Mouse (Mus musculus) lung, postnatal 10 days (tissue): ENCODE data around the gene Card19.
A peak's percentile ranks its signal among the peaks of the same experiment; 100 is the strongest.

ENCODE experiments used
- DNase-seq: peaks from one replicate; pipeline ENCODE4 v3.0.0; 2021

Gene Card19

GRCm38 (mm10) chr13:49192156-49192855 lies 23.5 kb downstream of the Card19 start:
- DNase-seq = no peak

DNA sequence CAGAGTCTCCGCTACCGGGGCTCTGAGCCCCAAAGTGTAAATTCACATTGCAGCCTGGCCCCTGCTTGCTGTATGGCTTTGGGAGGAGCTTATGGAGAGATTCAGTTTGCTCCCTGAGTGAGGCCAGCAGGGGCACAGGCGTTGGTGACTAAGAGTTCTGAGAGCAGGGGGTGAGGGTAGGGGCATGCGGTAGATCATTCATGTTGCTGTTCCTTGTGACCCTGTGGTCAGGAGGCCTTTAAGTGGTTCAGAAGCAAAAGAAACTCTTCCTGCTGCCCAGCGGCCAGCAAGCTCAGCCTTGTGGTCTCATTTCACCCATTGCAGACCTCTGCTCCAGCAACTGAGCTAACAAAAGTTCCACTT lies 24.2 kb downstream of the Card19 start:
- no peak for DNase-seq

- DNase-seq = no peak
Observed at GRCm38 (mm10) chr13:49190876-49191672, 24.8 kb downstream of the Card19 start.

GRCm38 (mm10) chr13:49189970-49190870 lies 25.6 kb downstream of the Card19 start:
- peak; percentile 82 for DNase-seq

DNA sequence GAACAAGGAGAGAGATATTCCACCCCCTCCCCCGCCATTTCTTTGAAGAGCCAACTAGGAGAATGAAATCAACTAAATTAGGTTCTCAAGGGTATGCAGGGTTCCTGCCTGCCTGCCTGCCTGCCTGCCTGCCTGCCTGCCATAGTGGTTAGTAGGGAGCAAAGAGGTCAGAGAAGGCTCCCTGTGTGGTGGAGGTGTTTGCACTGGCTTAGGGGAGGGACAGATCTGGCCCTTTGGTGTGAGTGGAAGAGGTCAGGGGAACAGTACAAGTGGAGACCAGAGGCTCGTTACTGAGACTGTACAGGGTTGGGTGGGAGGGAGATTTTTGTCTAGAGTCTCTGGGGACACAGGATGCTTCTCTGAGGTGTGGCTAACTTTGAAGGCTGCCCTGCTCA lies 26.9 kb downstream of the Card19 start:
- no peak for DNase-seq

DNA sequence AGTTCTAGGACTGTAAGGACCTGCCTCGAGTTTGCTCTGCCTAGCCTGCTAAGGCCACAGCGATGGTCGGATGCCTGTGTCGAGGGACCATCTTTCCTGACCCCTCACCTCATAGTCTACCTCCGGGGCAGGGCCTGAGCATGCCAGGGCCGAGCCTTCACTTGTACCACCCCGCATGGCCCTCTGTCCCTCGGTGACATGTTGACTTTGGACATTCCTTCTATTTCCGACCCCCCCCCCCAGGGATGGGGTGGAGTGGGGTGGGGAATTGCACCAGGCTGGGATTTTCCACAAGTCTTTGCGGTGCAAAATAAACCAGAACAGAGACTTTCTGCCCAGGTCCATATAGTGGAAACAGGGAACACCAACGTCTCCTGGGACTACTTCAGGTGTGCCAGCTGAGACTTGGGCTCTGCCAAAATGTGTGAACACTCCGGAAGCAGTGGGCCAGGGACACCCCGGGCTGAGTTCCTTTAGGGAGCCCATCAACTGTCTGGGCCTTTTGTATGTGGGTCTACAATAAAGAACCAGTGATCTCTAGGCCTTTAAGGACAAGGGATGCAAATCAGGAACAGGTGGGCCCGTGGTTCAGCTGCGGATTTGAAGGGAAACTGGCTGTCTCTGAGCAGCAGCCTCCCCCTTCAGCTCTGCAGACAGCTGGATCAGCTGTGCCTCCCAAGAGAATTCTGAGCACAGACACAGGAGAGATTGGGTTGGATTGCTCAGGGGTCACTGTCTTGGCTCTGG lies 27.4 kb downstream of the Card19 start:
- peak; percentile 31 for DNase-seq

GRCm38 (mm10) chr13:49187288-49188218 lies 28.3 kb downstream of the Card19 start, which contains the start of gene Ninj1:
Gene Ninj1, plus strand, starts transcription at chr13:49187485.
- DNase-seq = peak; percentile 87

DNA sequence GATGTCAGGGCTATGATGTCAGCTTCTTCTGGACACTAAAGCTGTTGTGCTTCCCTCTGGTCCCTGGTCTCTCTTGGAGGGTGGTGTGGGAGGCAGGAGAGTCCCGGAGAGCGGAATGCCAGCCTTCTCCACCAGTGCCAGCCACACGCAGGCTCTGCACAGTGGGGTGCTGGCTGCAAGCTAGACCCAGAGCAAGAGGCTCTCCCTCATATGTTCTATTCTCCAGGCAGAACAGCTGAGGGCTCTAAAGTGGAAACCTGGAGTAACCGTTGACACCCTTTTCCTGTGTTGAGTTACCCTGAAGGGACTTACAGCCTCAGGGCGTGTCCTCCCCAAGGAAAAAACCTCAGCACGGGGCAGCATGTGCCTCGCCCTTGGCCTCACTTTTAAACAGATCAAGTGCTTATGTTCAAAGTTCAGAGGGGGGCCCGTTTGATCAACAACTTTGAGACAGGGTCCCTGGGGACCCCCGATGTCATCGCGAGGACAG lies 29.0 kb downstream of the Card19 start:
- no peak for DNase-seq

DNA sequence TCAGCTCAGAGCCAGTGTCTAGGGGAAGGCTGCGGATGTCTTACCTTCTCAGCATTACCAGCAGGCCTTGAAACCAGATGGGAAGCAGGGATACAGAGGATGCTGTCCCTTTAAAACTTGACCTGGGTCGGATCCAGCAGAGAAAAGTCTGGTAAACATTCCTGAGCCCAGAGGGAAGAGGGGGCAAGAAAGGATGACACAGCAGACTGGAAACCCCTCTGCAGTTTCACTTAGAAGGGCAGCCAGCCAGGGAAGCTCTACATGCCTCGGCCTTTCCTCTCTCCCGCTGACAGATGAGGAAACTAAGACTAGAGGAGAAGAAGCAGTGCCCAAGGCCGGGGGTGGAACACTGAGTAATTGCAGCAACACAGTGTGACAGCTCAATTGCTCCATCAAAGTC lies 32.2 kb downstream of the Card19 start:
- DNase-seq = peak; percentile 58

GRCm38 (mm10) chr13:49183161-49183560 lies 32.7 kb downstream of the Card19 start:
- no peak for DNase-seq

- DNase-seq = no peak
Observed at GRCm38 (mm10) chr13:49181411-49181984, 34.3 kb downstream of the Card19 start.

DNA sequence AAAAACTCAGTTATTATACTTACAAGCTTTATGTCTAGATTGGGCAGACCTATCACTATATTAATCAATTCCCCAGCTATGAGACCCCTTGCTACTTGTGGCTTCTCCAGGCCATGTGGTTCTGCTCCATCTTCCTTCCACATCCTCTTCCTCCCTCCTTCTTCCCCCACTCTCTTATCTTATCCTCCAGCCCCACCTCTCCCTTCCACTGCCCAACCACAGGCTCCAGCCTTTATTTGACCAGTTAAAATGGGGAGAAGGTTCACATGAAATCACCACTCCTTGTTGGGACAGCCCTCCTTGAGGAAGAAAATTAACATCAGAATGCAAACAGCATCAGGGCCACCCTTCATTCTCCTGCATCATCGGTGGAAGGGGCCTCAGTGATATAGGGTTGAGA lies 35.1 kb downstream of the Card19 start:
- no peak for DNase-seq

DNA sequence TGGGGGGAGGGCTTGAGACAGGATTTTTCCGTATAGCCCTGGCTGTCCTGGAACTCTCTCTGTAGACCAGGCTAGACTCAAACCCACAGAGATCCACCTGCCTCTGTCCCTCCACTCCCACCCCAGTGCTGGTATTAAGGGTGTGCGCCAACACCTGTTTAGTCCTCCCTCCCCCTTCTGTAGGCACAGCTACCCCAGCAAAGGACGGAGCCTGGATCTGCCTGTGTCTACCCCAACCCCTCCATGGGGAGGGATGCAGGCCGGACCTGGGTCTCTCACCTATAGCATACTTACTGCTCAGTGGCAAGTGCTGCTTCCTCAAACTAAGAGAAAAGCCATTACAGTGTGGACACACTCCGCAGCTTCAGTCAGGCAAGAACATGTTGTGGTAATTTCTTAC lies 35.6 kb downstream of the Card19 start:
- no peak for DNase-seq

- peak; percentile 84 for DNase-seq
Observed at GRCm38 (mm10) chr13:49178839-49179585, 36.8 kb downstream of the Card19 start.

DNA sequence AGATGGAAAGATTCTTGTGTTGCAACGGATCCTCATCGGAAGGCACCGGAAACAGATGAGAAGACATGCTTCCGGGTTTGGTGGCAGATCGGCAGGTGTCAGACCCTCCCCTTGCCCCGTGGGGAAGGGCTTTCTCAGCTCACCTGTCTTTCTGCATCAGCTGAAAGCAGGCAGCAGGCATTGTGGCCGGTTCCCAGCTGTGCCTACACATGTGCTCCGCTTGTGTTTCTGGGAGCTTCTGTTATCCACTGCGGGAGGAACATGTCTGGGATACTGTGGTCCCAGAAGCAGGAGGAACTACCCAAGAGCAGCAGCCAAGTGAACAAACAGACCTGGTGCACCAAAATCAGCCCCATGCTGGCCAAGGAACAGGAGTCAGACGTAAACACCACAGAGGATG lies 40.3 kb downstream of the Card19 start:
- no peak for DNase-seq

GRCm38 (mm10) chr13:49172971-49173596 lies 42.8 kb downstream of the Card19 start:
- DNase-seq = peak; percentile 93

DNA sequence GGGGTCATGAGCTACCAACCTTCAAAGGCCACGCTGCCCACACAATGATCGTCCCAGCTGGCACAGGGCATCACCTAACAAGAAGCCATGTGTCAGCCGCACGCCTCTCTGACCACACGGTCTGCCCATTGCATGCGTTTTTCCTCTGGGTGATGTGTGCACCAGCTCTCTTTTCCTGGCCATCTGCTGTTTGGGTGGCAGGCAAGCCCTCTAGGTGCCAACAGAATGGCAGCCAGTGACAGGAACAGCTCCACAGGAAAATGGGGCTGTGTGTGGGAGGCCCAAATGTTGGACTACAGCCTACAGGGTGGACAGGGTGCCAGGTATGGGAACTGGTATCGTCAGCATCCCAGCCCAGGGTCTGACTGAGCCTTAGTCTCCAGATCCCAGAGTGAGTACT lies 43.5 kb downstream of the Card19 start:
- no peak for DNase-seq

DNA sequence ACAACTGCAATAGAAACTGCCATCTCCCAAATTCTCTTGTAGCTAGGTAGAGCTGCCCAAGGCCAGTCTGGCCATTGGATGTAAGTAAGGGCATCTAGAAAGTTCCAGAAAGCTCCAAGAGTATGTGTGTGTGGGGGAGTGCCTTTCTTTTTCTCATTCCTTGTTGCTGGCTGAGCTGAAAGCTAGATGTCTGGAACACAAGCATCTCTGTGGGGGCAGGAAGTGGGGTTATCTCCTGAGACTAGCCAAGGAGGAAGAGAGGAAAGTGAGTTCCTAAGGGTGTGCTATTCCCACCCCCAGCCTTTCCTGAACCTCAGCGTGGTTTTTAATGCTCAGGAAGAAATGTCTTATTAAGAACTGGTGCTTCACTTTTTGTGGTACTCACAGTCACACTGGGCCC lies 44.1 kb downstream of the Card19 start:
- no peak for DNase-seq

- DNase-seq = no peak
Observed at GRCm38 (mm10) chr13:49170623-49171022, 45.2 kb downstream of the Card19 start.
